Mouse (Mus musculus) erythroblast, embryonic 14.5 days (primary cell): ENCODE data around the gene Tecr. TPM values are rescaled to one million over a fixed set of nuclear protein-coding genes. Genes with fewer than 3 reads are reported as not detected.

Experiments used
- H3K27me3 ChIP-seq: 2 replicates; pipeline ENCODE4 v1.6.1; 2012; ENCODE audit warnings: inconsistent platforms; ENCODE audit not compliant: control insufficient read depth
- H3K36me3 ChIP-seq: 2 replicates; pipeline ENCODE4 v1.6.1; 2012; ENCODE audit warnings: mild to moderate bottlenecking, inconsistent platforms; ENCODE audit not compliant: control insufficient read depth
- H3K4me1 ChIP-seq: 2 replicates; pipeline ENCODE4 v1.6.1; 2012; ENCODE audit warnings: inconsistent platforms; ENCODE audit not compliant: control insufficient read depth
- H3K4me3 ChIP-seq: replicated peaks from 2 replicates; pipeline ENCODE3; 2012; ENCODE audit warnings: moderate library complexity, mild to moderate bottlenecking, inconsistent platforms
- H3K9me3 ChIP-seq: 2 replicates; pipeline ENCODE4 v1.6.1; 2012; ENCODE audit warnings: low read length, inconsistent platforms, mixed read lengths; ENCODE audit not compliant: control insufficient read depth
- GATA1 ChIP-seq: IDR thresholded peaks from 2 replicates; pipeline ENCODE4 v1.6.1; 2012; ENCODE audit warnings: low read length, inconsistent platforms, mixed read lengths
- TAL1 ChIP-seq: IDR thresholded peaks from 3 replicates; pipeline ENCODE4 v1.6.1; 2012; ENCODE audit warnings: low read length, inconsistent platforms, mixed read lengths
- polyA plus RNA-seq: library from polyadenylated mRNA; stranded (reverse); fragments of >175 nt; gene quantifications from 2 replicates; pipeline ENCODE4 v1.2.3, GENCODE M21; 2012

Tecr gene
- polyA plus RNA-seq, 1 experiment, result 33.6 TPM

DNA sequence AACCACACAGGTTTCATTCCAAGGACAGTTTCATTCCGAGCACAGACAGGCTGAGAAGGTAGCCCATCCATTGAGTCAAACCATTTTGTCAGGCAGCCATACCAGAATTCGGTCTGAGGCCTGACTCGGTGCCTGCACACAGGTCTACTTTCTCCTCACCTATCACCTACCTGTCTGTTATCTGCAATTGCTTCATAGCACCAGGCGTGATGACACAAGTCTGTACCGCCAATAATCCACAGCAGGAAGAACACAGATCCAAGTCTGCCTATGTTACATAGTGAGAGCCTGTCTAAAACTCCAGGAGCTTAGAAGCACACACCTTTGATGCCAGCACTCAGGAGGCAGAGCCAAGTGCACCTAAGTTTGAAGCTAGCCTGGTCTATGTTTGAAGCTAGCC lies 18.9 kb downstream of the Tecr start:
- TF ChIP-seq TAL1 (no peak), GATA1 (no peak)
- H3K4me3 ChIP-seq, result no peak overlapping the region
- no peaks in the 10 kb centered on the region for H3K27me3 ChIP-seq
- H3K4me1 ChIP-seq, result peaks cover 31% of the 10 kb centered on the region
- H3K9me3 ChIP-seq, result no peaks in the 10 kb centered on the region
- peaks cover 61% of the 10 kb centered on the region for H3K36me3 ChIP-seq

DNA sequence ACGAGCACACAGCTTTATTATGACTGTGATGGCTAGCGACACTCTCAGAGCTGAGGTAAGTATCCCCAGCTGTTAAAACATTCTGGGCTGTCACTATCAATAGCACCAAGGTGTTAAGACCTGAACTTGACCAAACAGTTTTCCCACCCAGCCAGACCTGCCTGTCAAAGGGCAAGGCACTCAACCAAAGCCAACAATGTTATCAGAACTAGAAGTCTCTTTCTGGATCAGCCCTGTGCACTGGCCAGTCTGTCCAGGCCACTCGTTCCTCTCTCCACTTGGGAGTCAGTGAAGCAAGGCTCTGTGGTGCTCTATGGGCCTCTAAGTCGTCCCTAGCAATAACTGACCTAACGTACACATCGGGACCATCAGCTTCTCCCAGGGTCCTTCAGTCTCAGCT lies 20.1 kb downstream of the Tecr start:
- Histone ChIP-seq H3K27me3 (no peaks in the 10 kb centered on the region), H3K4me3 (no peak overlapping the region), H3K9me3 (no peaks in the 10 kb centered on the region), H3K4me1 (peaks cover 20% of the 10 kb centered on the region), H3K36me3 (peaks cover 70% of the 10 kb centered on the region)
- TF ChIP-seq TAL1, result no peak
- TF ChIP-seq GATA1, result no peak

DNA sequence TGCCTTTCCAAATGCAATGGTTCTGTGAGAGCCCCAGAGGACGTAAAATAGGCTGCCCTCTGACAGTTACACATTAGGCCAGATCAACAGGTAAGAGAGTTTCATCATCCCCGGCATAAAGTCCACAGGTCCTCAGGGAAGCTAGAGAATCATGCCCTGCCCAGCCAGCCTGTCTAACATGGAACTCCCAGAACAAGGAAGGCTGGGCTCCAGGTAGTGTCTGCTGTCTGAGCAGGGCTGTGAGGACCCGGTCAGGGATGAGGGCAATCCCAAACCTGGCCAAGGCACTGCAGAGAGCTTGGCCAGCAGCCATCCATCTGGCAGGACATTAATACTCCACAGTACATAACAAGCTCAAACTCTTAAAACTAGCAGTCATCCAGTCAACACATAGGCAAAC lies 22.4 kb downstream of the Tecr start:
- no peaks in the 10 kb centered on the region for H3K9me3 ChIP-seq
- H3K4me1 ChIP-seq, result peaks cover 21% of the 10 kb centered on the region
- H3K36me3 ChIP-seq, result peaks cover 67% of the 10 kb centered on the region
- H3K27me3 ChIP-seq, result no peaks in the 10 kb centered on the region
- no peak overlapping the region for H3K4me3 ChIP-seq
- TF ChIP-seq GATA1 (no peak), TAL1 (no peak)

DNA sequence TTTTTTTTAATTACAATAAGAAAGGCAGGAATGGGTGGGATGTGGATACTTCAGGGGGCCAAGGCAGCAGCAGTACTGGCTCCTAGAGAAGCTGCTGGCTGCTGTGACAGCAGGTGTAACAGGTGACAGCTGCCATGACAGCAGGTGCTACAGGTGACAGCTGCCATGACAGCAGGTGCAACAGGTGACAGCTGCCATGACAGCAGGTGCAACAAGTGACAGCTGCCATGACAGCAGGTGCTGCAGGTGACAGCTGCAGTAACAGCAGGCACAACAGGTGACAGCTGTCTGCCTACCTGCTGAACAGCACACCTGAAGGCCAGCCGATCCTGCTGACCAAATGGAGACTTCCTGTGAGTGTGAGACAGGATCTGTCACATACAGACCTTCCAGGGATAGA lies 23.0 kb downstream of the Tecr start:
- peaks cover 68% of the 10 kb centered on the region for H3K36me3 ChIP-seq
- TF ChIP-seq GATA1 (no peak), TAL1 (no peak)
- H3K27me3 ChIP-seq, result no peaks in the 10 kb centered on the region
- no peaks in the 10 kb centered on the region for H3K9me3 ChIP-seq
- peaks cover 20% of the 10 kb centered on the region for H3K4me1 ChIP-seq
- no peak overlapping the region for H3K4me3 ChIP-seq

DNA sequence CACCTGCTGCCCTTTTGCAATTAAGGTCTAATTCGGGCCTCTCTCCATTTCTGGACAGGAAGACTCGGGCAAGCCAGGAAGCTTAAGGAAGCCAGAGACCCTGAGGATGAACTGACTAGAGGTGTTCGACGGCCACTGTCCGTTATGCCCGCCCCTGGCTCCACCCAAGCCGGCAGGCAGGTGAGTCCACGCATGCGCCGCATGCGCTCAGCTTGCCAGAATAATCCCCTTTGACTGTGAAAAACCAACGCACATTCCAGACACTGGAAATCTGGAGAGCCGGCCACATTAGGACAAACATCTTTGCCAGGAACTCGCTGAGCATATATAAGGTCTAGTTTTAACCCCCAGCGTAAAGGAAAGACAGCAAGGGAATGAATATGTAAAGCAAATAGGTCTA lies 24.5 kb downstream of the Tecr start:
- TF ChIP-seq TAL1, result no peak
- TF ChIP-seq GATA1, result no peak
- no peak overlapping the region for H3K4me3 ChIP-seq
- H3K9me3 ChIP-seq, result no peaks in the 10 kb centered on the region
- peaks cover 57% of the 10 kb centered on the region for H3K36me3 ChIP-seq
- peaks cover 23% of the 10 kb centered on the region for H3K4me1 ChIP-seq
- no peaks in the 10 kb centered on the region for H3K27me3 ChIP-seq

DNA sequence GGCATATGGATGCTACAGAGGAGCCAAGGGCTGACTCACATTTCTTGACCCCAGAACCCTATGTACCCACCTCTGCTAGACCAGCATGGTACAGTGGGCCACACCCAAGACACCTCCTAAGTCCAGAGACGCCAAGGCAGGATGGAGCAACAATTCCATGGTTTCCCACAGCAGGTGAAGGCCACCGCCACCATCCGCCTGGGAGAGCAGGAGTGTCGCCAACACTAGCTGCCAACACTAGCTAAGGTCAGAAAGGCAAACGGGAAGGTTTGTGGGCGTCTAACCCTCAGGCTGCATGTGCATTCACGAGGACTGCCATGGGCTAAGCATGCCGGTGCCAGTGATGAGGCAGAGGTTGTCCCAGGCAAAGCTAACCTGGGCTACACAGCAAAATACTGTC lies 25.5 kb downstream of the Tecr start:
- Histone ChIP-seq H3K4me1 (peaks cover 25% of the 10 kb centered on the region), H3K36me3 (peaks cover 49% of the 10 kb centered on the region), H3K27me3 (no peaks in the 10 kb centered on the region), H3K9me3 (no peaks in the 10 kb centered on the region), H3K4me3 (no peak overlapping the region)
- TF ChIP-seq TAL1 (no peak), GATA1 (no peak)

DNA sequence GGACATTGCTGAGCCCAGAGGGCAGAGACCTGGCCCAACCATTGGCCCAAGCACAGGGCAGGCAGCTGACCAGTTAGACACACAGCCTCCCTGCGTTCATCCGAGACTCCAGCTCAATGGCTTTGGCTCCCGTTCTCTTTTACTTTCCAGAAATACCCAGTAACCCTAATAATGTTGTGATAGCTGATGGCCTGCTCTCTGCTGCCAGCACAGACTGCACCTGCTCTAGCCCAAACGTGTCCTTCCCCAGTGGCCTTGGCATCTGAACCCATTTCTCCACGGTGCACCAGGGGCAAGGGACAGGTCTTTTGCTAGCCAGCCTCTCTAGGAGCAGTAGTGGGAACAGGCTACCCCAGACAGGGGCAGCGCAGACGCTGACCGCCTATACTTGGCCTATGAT lies 26.9 kb downstream of the Tecr start:
- Histone ChIP-seq H3K4me1 (peaks cover 28% of the 10 kb centered on the region), H3K9me3 (no peaks in the 10 kb centered on the region), H3K4me3 (no peak overlapping the region), H3K36me3 (peaks cover 45% of the 10 kb centered on the region), H3K27me3 (no peaks in the 10 kb centered on the region)
- TF ChIP-seq TAL1 (no peak), GATA1 (no peak)

DNA sequence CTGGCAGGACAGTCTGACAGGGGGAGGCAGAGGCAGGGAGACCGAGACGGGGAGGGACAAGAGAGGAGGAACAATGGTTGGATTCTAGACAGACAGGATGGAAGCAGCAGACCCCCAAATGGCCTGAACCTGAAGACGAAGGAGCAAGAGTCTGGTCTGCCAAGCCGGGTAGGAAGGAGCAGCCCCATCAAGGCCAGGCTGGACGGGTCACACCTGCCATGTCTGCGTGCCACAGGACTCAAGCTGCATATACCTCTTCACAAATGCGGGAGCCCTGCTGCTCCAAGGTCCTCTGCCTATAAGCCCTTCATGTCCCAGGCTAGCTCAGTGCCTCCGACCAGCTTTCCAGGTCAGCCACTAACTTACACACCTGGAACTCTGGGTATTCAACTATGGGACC lies 28.1 kb downstream of the Tecr start:
- H3K36me3 ChIP-seq, result peaks cover 47% of the 10 kb centered on the region
- H3K4me1 ChIP-seq, result peaks cover 26% of the 10 kb centered on the region
- H3K27me3 ChIP-seq, result no peaks in the 10 kb centered on the region
- no peaks in the 10 kb centered on the region for H3K9me3 ChIP-seq
- H3K4me3 ChIP-seq, result no peak overlapping the region
- no peak for TF ChIP-seq GATA1

DNA sequence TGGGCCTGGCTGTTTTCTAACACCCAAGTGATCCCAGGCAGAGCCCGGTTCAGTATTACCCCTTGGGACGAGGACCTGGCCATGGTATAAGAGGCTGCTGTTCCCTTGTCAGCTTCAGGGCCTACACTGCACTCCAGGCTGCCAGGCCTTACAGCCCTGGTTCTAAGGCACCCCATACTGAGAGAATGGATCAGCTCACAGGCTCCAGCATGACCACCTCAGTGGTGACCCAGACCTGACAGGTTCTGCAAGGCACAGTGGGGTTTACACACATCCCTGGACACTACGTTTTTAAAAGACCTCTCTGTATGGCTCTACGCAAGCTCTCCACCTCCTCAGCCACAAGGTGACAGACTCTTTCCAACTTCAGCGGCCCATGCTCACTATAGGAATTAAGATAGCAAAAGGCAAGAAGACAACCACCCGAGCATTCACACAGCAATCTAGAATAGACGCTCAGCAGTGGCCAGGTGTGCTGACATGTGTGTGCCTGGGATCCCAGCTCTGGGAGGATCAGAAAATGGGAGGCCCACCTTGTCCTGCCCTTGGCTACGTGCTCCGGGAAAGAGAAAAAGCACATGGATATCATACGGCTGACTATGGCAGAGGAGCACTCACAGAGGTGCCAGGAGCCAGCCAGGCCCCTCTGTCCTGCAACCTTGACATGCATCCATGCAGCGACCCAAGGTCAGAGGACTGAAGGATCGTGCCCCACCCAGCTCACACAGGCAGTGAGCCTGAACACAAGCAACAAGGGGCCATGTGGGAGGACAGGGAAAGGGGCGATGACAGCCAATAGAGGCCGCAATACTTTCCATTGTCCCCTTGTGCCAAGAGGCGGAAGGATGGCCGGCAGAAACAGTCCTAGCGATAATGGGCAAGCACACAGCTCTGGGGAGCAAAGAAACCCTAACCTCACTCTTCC lies 29.4 kb downstream of the Tecr start:
- TF ChIP-seq TAL1, result no peak
- TF ChIP-seq GATA1, result no peak
- Histone ChIP-seq H3K4me3 (no peak overlapping the region), H3K9me3 (no peaks in the 10 kb centered on the region), H3K4me1 (peaks cover 36% of the 10 kb centered on the region), H3K36me3 (peaks cover 50% of the 10 kb centered on the region), H3K27me3 (no peaks in the 10 kb centered on the region)
